Mouse (Mus musculus): ENCODE data around the gene Sema5b.

The Sema5b gene

DNA sequence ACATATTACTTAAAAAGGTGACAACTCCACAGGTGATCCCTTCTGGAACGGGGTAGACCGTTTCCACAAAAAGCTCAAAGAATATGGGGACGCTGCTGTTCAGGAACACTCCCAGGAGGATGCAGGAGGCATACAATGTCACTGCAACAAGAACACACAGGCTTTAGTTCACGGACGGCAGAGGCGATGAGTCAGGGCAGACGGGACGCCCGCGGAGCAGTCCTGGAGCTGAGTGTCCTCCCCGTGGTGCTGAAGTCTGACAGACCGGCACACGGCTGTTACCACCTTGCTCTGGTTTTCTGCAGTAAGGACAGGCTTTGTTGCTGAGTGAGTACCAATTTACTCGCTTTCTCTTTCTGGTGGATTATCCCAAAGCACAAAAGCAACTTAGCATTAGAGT, 163.9 kb downstream of the Sema5b start:
- no peak for DNase-seq (ENCODE audit: low read depth, low spot score)

DNA sequence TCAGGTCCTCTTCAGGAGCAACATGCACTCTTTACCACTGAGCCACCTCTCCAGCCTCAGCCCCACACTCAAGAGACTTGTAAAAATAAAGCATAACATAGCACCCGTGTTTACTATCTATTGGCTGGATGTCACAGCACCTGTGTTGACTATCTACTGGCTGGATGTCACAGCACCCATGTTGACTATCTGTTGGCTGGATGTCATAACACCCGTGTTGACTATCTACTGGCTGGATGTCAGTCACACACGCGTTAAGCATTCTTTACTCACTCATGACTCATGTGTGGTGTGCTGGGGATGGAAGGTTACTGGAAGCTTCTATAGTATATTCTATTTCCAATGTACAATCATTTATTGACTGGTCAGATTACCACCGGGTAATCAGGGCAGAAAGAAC, 166.1 kb downstream of the Sema5b start:
- DNase-seq (ENCODE audit: low read depth, low spot score) = no peak

DNA sequence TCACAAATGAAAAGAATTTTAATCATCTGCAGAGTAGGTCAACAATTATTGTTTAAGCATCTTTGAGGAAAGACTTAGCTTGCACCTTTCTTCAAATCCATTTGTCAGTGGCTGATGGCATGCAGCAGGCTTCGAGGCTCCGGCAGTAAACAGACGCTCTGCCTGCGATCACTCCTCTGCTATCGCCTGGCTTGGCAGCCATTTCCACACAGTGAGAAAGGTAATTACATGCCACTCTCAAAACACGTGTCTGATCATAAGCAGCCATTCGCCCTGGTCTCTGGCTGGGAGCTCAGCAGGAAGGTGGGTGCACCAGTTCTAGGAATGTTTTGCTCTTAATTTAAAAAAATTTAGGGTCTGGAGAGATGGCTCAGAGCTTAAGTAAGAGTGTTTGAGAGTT, 170.1 kb downstream of the Sema5b start:
- no peak for DNase-seq (ENCODE audit: low read depth, low spot score)

DNA sequence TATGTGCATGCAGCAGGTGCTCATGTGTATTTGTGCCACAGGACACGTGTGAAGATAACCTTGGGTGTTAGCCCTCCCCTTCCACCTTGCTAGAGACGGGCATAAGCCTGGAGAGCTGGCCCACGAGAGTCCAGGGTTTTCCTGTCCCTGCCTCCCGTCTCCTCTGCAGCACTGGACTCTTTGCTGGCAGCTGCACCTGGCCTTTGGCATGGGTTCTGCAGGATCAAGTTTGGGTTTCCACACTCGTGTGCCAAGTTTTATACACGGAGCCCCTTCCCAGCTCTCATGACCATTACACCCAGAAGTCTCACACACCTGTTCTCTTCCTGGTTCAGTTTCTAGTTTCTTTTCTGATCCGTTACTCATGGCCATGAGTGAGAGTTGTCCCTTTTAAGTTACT, 172.7 kb downstream of the Sema5b start:
- DNase-seq (ENCODE audit: low read depth, low spot score) = no peak
